Mouse (Mus musculus) neural tube, embryonic 14.5 days (tissue): ENCODE data around the gene Trpv2. TPM values are rescaled to one million over a fixed set of nuclear protein-coding genes. Genes with fewer than 3 reads are reported as not detected.
A peak's percentile ranks its signal among the peaks of the same experiment; 100 is the strongest.
"Not testable (repeated sequence)": the region's sequence is repeated elsewhere in the genome, so short reads cannot be mapped to it uniquely, and the experiment has no call there.

Source experiments
- ATAC-seq: fragments of 200-750 bp; cut with Nextera tagmentation; 2 replicates; pipeline ENCODE4 v1.8.0; 2017; ENCODE audit warnings: low read depth, mild to moderate bottlenecking, moderate TSS enrichment, moderate library complexity
- H3K27ac ChIP-seq: fragments of 300-500 bp; sonication (generic); 2 replicates; pipeline ENCODE4 v1.5.1; 2014; ENCODE audit warnings: low read depth, mild to moderate bottlenecking, control low read depth, low read length, moderate library complexity, mixed read lengths
- H3K27me3 ChIP-seq: fragments of 300-500 bp; sonication (generic); 2 replicates; pipeline ENCODE4 v1.6.1; 2014; ENCODE audit warnings: low read length; ENCODE audit not compliant: control insufficient read depth, insufficient read depth
- H3K36me3 ChIP-seq: fragments of 300-500 bp; sonication (generic); 2 replicates; pipeline ENCODE4 v1.6.1; 2014; ENCODE audit warnings: low read length, mixed read lengths; ENCODE audit not compliant: control insufficient read depth, insufficient read depth
- H3K4me1 ChIP-seq: fragments of 300-500 bp; sonication (generic); 2 replicates; pipeline ENCODE4 v1.6.1; 2014; ENCODE audit warnings: low read length; ENCODE audit not compliant: control insufficient read depth, insufficient read depth
- H3K4me2 ChIP-seq: fragments of 300-500 bp; sonication (generic); 2 replicates; pipeline ENCODE4 v1.6.1; 2014; ENCODE audit warnings: mild to moderate bottlenecking, low read depth, low read length, control low read depth
- H3K4me3 ChIP-seq: fragments of 300-500 bp; sonication (generic); 2 replicates; pipeline ENCODE4 v1.5.1; 2014; ENCODE audit warnings: low read depth, low read length, control low read depth, mixed read lengths
- H3K9ac ChIP-seq: fragments of 300-500 bp; sonication (generic); replicated peaks from 2 replicates; pipeline ENCODE4 v1.6.1; 2014; ENCODE audit warnings: low read depth, mild to moderate bottlenecking, control low read depth, low read length, mixed read lengths
- H3K9me3 ChIP-seq: fragments of 300-500 bp; sonication (generic); 2 replicates; pipeline ENCODE4 v1.6.1; 2016; ENCODE audit warnings: low read length; ENCODE audit not compliant: control insufficient read depth
- WGBS: fragments of 180-500 bp; shearing (Covaris S2); extraction: QIAGEN DNeasy Blood & Tissue Kit; methylation state at CpG from one replicate; pipeline ENCODE4 v1.1.7; 2014; 5-methylcytosine and 5-hydroxymethylcytosine counted together
- polyA plus RNA-seq: library from polyadenylated mRNA; unstranded; fragments of >200 nt; fragmentation: Nextera tagmentation; extraction: Ambion mirVana; gene quantifications from 2 replicates; pipeline ENCODE4 v1.2.1, GENCODE M21; 2014

The Trpv2 gene
- polyA plus RNA-seq, 1 experiment from 2014 or later, result 25.8 TPM

- H3K9me3 ChIP-seq, result no peaks in the 10 kb centered on the region
- no peaks in the 10 kb centered on the region for H3K27me3 ChIP-seq
- no peaks in the 10 kb centered on the region for H3K36me3 ChIP-seq
- peak within 1 kb of the TSS; percentile 99 for H3K4me2 ChIP-seq
- peak within 1 kb of the TSS; percentile 80 for H3K9ac ChIP-seq
- peak within 1 kb of the TSS; percentile 71 for H3K4me3 ChIP-seq
- peak; percentile 60 for ATAC-seq
- peak within 1 kb of the TSS; percentile 48 for H3K27ac ChIP-seq
- under 1% methylated on average over 59 of the region's 86 CpGs for WGBS
- peaks cover 37% of the 10 kb centered on the region for H3K4me1 ChIP-seq
Observed at GRCm38 (mm10) chr11:62647661-62648590, 73.6 kb downstream of the Trpv2 start, which contains the start of gene Lrrc75a. TSS of gene Lrrc75a (minus strand) at chr11:62648523.

GRCm38 (mm10) chr11:62648591-62649391, 74.5 kb downstream of the Trpv2 start, which contains the start of gene Mmgt2:
TSS of gene Mmgt2 (plus strand) at chr11:62648664.
- ATAC-seq, result peak; percentile 83
- WGBS, result 2% methylated on average over 34 of the region's 53 CpGs
- H3K4me3 ChIP-seq, result peak within 1 kb of the TSS; percentile 71
- no peaks in the 10 kb centered on the region for H3K9me3 ChIP-seq
- peak within 1 kb of the TSS; percentile 48 for H3K27ac ChIP-seq
- H3K36me3 ChIP-seq, result no peaks in the 10 kb centered on the region
- peak within 1 kb of the TSS; percentile 80 for H3K9ac ChIP-seq
- peak within 1 kb of the TSS; percentile 99 for H3K4me2 ChIP-seq
- no peaks in the 10 kb centered on the region for H3K27me3 ChIP-seq
- peaks cover 32% of the 10 kb centered on the region for H3K4me1 ChIP-seq

DNA sequence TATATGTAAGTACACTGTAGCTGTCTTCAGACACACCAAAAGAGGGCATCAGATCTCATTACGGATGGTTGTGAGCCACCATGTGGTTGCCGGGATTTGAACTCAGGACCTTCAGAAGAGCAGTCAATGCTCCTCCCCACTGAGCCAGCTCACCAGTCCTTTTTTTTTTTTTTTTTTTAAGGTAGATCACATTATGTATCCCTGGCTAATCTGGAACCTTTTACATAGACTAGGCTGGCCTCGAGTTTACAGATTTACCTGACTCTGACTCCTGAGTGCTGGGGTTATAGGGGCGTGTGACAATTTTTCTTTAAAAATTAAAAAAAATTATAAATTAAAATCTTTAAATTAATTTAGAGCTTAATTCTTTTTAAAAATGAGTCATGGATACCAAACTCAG, 75.5 kb downstream of the Trpv2 start:
- ATAC-seq, result not testable (repeated sequence)

More for the DNA sequence above, 75.5 kb downstream of the Trpv2 start:
- WGBS, result 79% methylated on average over 4 of the region's 4 CpGs
- not testable (repeated sequence) for H3K9me3 ChIP-seq, H3K27me3 ChIP-seq, H3K9ac ChIP-seq, H3K36me3 ChIP-seq, H3K27ac ChIP-seq, H3K4me2 ChIP-seq, H3K4me3 ChIP-seq
- peaks cover 32% of the 10 kb centered on the region for H3K4me1 ChIP-seq

Other genes starting within 250 kb of the Trpv2 start
- gene Pigl, start 116.0 kb upstream of the Trpv2 start, polyA plus RNA-seq, result 10.1 and 10.4 TPM in 2 replicates
- 203 and 219 TPM in 2 replicates for gene Ncor1, start 115.9 kb upstream of the Trpv2 start, polyA plus RNA-seq
- gene Cenpv, start 35.2 kb upstream of the Trpv2 start, polyA plus RNA-seq, result 56.3 and 73.1 TPM in 2 replicates
- 4,516 and 4,600 TPM in 2 replicates for gene Ubb, start 23.3 kb upstream of the Trpv2 start, polyA plus RNA-seq
- 10.1 and 10.5 TPM in 2 replicates for gene Lrrc75a, start 74.0 kb downstream of the Trpv2 start, polyA plus RNA-seq
- 25.9 and 27.4 TPM in 2 replicates for gene Mmgt2, start 74.2 kb downstream of the Trpv2 start, polyA plus RNA-seq
- gene Zfp287, start 157.4 kb downstream of the Trpv2 start, polyA plus RNA-seq, result 24.7 and 25.3 TPM in 2 replicates
- not detected in 2 replicates for gene Gm10428, start 178.6 kb downstream of the Trpv2 start, polyA plus RNA-seq
- gene Zfp286, start 215.0 kb downstream of the Trpv2 start, polyA plus RNA-seq, result 30.8 and 33.8 TPM in 2 replicates
- gene Trim16, start 245.7 kb downstream of the Trpv2 start, polyA plus RNA-seq, result 9.5 and 10.1 TPM in 2 replicates